Mouse (Mus musculus) spleen, adult 2 months (tissue): ENCODE measurements around the gene Arih2. TPM values are rescaled to one million over a fixed set of nuclear protein-coding genes. Genes with fewer than 3 reads are reported as not detected.

ENCODE experiments used
- DNase-seq, 2 experiments: peaks; one replicate each; pipeline versions ENCODE4 v3.0.0 to v3.0.0-alpha.2; 2012 to 2021; ENCODE audit warnings: low spot score in 2 of 2, low read depth in 1 of 2
- H3K27ac ChIP-seq: fragments of 200-500 bp; 2 replicates; pipeline ENCODE4 v1.5.1; 2012; ENCODE audit warnings: low read length, inconsistent platforms; ENCODE audit not compliant: insufficient read depth
- H3K27me3 ChIP-seq: fragments of 200-500 bp; 2 replicates; pipeline ENCODE4 v1.6.1; 2012; ENCODE audit warnings: mild to moderate bottlenecking, moderate library complexity, low read length, inconsistent platforms; ENCODE audit not compliant: control insufficient read depth, insufficient read depth
- H3K36me3 ChIP-seq: fragments of 200-500 bp; 2 replicates; pipeline ENCODE4 v1.6.1; 2012; ENCODE audit warnings: mild to moderate bottlenecking, low read length, inconsistent platforms; ENCODE audit not compliant: control insufficient read depth, insufficient read depth
- H3K4me1 ChIP-seq: fragments of 200-500 bp; 2 replicates; pipeline ENCODE4 v1.6.1; 2011; ENCODE audit warnings: inconsistent platforms; ENCODE audit not compliant: control insufficient read depth, insufficient read depth, insufficient read length
- H3K4me3 ChIP-seq: fragments of 200-500 bp; 2 replicates; pipeline ENCODE4 v1.5.1; 2011; ENCODE audit warnings: mild to moderate bottlenecking, inconsistent platforms; ENCODE audit not compliant: insufficient read depth, insufficient read length; ENCODE audit errors: extremely low read depth
- CTCF ChIP-seq: fragments of 200-500 bp; IDR thresholded peaks from 2 replicates; pipeline ENCODE4 v1.5.1; 2011; ENCODE audit warnings: mild to moderate bottlenecking, inconsistent platforms; ENCODE audit not compliant: insufficient read depth, insufficient read length, insufficient replicate concordance; ENCODE audit errors: extremely low read depth
- POLR2A ChIP-seq: fragments of 200-500 bp; IDR thresholded peaks from 2 replicates; pipeline ENCODE4 v1.6.1; 2011; ENCODE audit warnings: low read depth, low read length, inconsistent platforms
- whole genome bisulfite sequencing: fragments of 180-500 bp; shearing (Covaris S2); methylation state at CpG from one replicate; pipeline ENCODE4 v1.1.7; 2018; 5-methylcytosine and 5-hydroxymethylcytosine counted together
- polyA plus RNA-seq: library from polyadenylated mRNA; depleted of rRNA; stranded (reverse); fragments of >200 nt; gene quantifications from 2 replicates; pipeline ENCODE4 v1.2.3, GENCODE M21; 2012

The Arih2 gene
- polyA plus RNA-seq, 1 experiment, result 28.4 TPM

DNA sequence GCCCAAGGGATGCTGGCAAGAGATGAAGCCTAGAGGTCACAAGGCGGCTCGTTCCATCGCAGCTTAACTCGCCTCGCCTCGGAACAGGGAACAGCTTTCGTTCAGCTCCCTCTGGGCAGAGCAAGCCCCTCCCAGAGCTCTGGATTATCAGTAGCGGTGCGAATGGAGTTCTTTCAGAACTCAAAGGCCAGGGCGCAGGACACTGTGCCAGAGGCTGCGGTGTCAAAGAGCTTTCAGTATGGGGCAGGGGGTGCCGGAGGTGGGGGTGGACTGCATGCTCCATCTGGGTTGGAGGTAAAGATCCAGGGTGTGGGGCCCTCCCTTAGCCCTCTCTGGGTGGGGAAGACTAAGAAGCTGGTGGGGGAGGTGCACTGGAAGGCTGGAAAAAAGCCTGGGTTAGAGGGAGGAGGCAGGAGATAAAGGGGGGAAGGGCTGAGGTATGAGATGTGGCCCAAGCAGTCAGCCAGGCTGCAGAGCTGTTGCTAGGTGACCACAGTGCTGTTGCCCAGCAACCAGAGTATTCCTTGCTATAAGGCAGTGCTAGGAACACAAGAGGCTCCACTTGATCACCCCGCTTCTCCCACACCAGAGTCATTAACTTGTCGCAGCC is 61.5 kb downstream of the Arih2 start:
- H3K4me3 ChIP-seq, result no peak overlapping the region
- WGBS, result 90% methylated on average over 14 of the region's 14 CpGs
- H3K36me3 ChIP-seq, result no peaks in the 10 kb centered on the region
- no peaks in the 10 kb centered on the region for H3K27me3 ChIP-seq
- TF ChIP-seq CTCF (no peak), POLR2A (no peak)
- no peaks in the 10 kb centered on the region for H3K4me1 ChIP-seq
- no peak for DNase-seq
- H3K27ac ChIP-seq, result no peak overlapping the region

DNA sequence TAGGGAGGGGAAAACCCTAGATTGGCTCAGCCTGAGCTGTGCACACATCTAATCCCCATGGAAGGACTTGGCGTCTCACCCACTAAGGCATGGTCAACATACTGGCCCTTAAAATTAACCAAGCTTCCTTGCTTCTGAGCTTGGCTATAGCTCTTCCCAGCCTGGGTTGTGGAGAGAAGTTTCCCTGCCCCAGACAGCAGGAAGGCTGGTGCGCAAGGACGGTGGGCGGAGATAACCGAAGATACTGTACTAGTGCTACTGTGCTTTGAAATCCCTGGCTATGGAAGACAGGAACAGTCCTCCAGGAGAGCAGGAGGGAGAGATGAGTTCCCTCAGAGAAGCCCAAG is 69.9 kb downstream of the Arih2 start:
- Histone ChIP-seq H3K27ac (no peak overlapping the region), H3K4me1 (peaks cover 3% of the 10 kb centered on the region; the same call in 1 of the 2 replicates)
- no peak for DNase-seq

DNA sequence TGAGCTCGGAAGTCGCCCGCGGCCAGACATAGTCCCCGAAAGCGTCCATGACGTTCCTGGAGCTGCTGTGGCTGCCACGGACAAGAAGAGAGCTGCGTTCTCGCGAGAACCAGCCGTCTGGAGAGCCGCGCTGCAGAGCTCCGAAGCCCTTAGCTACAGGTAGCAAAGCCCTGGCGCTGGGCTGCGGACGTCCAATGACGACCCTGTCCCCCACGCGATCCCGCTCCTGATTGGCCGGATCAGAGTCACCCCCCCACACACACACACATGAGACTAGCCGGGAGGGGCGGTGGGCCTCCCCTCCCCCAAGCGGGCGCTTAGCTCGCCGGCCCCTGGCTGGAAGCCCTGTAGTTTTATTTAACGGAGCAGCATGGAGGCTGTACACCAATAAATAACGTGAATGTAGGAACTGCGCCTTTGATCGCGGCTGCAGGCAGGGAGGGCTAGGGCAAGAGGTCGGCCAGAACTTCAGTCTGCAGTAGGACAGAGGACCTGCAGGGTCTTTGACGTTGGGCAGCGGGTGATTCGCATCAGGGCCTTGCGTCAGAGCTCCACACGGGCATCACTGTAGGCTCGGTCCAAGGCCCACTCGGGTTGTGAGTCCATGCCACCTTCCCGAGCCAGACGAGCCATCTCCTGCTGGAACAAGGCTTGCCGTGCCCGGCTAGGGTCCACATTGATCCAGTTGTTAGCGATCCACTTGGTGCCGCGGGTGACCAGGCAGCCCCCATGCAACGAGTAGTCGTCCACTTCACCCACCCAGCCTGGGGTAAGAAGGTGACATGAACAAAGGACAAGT is 70.4 kb downstream of the Arih2 start, which contains the start of gene Wdr6:
Wdr6 (minus strand) TSS at position 195 of the 799 bp plus-strand sequence.
- H3K27ac ChIP-seq, result peak within 1 kb of the TSS; percentile 88
- TF ChIP-seq POLR2A, result peak; percentile 48; the same call in 1 of the 2 replicates
- TF ChIP-seq CTCF, result no peak
- peak; percentile 85 to 92 for DNase-seq
- peaks cover 4% of the 10 kb centered on the region; the same call in 1 of the 2 replicates for H3K36me3 ChIP-seq
- no peaks in the 10 kb centered on the region for H3K27me3 ChIP-seq
- H3K4me1 ChIP-seq, result peaks cover 3% of the 10 kb centered on the region; the same call in 1 of the 2 replicates
- 9% methylated on average over 51 of the region's 51 CpGs for WGBS
- H3K4me3 ChIP-seq, result peak within 1 kb of the TSS; percentile 96

More for the DNA sequence above, 69.9 kb downstream of the Arih2 start:
- peaks cover 4% of the 10 kb centered on the region; the same call in 1 of the 2 replicates for H3K36me3 ChIP-seq
- H3K4me3 ChIP-seq, result no peak overlapping the region
- no peaks in the 10 kb centered on the region for H3K27me3 ChIP-seq
- no peak for TF ChIP-seq POLR2A
- no peak for TF ChIP-seq CTCF
- 76% methylated on average over 5 of the region's 5 CpGs for WGBS

DNA sequence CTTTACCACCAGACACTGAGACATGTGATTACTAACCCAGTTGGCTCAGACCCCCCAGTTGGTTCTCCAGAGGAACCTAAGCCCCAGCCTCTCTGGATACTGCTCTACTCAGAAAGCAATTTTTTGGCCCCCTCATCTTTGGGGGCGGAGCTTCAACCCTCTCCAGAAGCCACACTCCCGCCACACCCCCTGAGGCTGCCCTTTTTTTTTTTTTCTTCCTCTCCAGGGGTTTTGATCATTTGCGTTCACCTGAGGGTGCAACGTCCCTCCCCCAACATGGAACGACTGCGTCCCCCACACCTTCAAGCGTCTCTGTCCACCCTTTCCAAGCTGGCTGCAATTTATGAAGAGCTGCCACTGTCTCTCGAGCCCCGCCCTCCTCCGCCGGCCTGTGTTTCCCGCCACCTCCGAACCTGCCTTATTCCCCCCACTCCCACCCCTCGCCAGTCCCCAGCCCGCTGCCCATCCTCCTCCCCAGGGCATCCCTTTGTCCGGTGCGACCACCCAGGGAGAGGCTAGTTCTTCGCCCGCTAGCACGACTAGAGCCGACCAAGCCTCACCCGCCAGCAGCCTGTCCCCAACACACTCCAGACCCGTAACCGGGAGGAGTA is 71.1 kb downstream of the Arih2 start:
- DNase-seq, result no peak
- H3K36me3 ChIP-seq, result peaks cover 6% of the 10 kb centered on the region
- peak overlapping the region; percentile 96 for H3K4me3 ChIP-seq
- H3K27me3 ChIP-seq, result no peaks in the 10 kb centered on the region
- TF ChIP-seq POLR2A (no peak), CTCF (no peak)
- H3K4me1 ChIP-seq, result peaks cover 3% of the 10 kb centered on the region; the same call in 1 of the 2 replicates
- WGBS, result 1% methylated on average over 24 of the region's 24 CpGs
- peak overlapping the region; percentile 88 for H3K27ac ChIP-seq

GRCm38 (mm10) chr9:108577025-108577424 is 72.2 kb downstream of the Arih2 start:
- Histone ChIP-seq H3K4me1 (peaks cover 3% of the 10 kb centered on the region; the same call in 1 of the 2 replicates), H3K36me3 (peaks cover 10% of the 10 kb centered on the region), H3K27me3 (no peaks in the 10 kb centered on the region), H3K27ac (no peak overlapping the region), H3K4me3 (no peak overlapping the region)
- no peak for DNase-seq
- no peak for TF ChIP-seq POLR2A
- no peak for TF ChIP-seq CTCF
- 60% methylated on average over 6 of the region's 6 CpGs for WGBS

DNA sequence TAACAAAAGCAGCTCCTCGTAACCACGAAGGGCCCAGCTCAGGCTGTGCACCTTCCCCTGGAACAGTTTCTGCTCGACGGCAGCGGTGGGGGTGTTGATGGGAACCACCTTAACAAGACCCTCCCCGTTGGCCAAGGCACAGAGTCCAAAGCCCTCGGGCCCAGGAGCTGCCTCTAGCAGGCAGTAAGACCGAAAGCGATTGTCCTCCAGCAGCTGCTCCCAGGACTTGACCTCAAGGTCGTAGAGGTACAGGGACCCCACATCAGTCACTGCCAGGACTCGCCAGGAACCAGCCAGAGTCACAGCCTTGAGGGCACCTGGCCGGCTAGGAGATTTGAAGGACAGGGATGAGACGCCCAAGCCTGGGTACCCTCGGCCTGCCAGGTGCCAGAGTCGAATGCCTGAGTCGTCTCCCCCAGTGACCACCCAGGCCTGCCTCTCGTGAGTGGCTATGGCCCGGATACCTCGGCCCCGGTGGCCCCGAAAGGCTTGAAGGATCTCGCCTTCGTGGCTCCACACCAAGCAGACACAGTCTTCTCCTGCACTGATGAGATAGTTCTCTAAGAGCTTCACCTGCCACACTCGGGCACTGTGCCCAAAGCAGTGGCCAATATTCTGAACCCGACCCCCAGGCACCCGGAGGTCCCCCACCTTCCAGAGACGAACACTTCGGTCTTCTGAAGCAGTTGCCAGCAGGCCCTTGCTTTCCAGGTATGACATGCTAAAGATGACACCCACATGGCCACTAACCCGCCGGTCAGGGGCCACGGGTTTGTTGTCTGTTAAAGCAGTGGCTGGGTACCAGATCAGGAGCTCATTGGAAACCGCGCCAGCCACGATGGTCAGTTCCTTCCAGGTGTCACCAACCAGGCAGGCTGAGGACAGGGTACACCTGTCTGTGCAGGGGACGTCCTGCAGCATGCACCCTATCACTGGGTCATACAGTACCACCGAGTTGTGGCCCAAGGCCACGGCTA is 73.6 kb downstream of the Arih2 start:
- no peaks in the 10 kb centered on the region for H3K27me3 ChIP-seq
- TF ChIP-seq POLR2A, result no peak
- no peak for TF ChIP-seq CTCF
- H3K36me3 ChIP-seq, result peaks cover 15% of the 10 kb centered on the region
- no peak overlapping the region for H3K27ac ChIP-seq
- DNase-seq, result no peak
- WGBS, result 92% methylated on average over 37 of the region's 37 CpGs
- peaks cover 3% of the 10 kb centered on the region; the same call in 1 of the 2 replicates for H3K4me1 ChIP-seq
- no peak overlapping the region for H3K4me3 ChIP-seq
